Mouse (Mus musculus): ENCODE measurements around the gene Eif2ak4.

Eif2ak4 gene

GRCm38 (mm10) chr2:118431589-118431988, 43.2 kb downstream of the Eif2ak4 start:
- Histone ChIP-seq H3K36me3 (ENCODE audit: insufficient read depth, low read length) (peaks cover 26% of the 10 kb centered on the region), H3K9me3 (ENCODE audit: low read length) (no peaks in the 10 kb centered on the region), H3K27me3 (ENCODE audit: insufficient read depth, low read length) (no peaks in the 10 kb centered on the region), H3K4me1 (replicated peaks; ENCODE audit: low read depth, low read length) (peaks cover 11% of the 10 kb centered on the region), H3K4me3 (replicated peaks; ENCODE audit: low read length) (no peak overlapping the region)
- peak; percentile 72 for TF ChIP-seq CTCF (conservative IDR thresholded peaks at IDR 0.05; ENCODE audit: low read length)
- no peak for TF ChIP-seq POU5F1 (IDR thresholded peaks at IDR 0.05; ENCODE audit: borderline replicate concordance, low read length)

GRCm38 (mm10) chr2:118442172-118442571, 53.8 kb downstream of the Eif2ak4 start:
- peaks cover 18% of the 10 kb centered on the region for H3K36me3 ChIP-seq (ENCODE audit: insufficient read depth, low read length)
- H3K9me3 ChIP-seq (ENCODE audit: low read length): peaks cover 14% of the 10 kb centered on the region
- H3K4me1 ChIP-seq (replicated peaks; ENCODE audit: low read depth, low read length): no peaks in the 10 kb centered on the region; the same call in 1 of the 2 replicates
- TF ChIP-seq NANOG (IDR thresholded peaks at IDR 0.05; ENCODE audit: borderline replicate concordance, low read length): no peak
- TF ChIP-seq CTCF (conservative IDR thresholded peaks at IDR 0.05; ENCODE audit: low read length): no peak
- no peak for TF ChIP-seq POU5F1 (IDR thresholded peaks at IDR 0.05; ENCODE audit: borderline replicate concordance, low read length)
- H3K4me3 ChIP-seq (replicated peaks; ENCODE audit: low read length): no peak overlapping the region
- H3K27me3 ChIP-seq (ENCODE audit: insufficient read depth, low read length): no peaks in the 10 kb centered on the region

GRCm38 (mm10) chr2:118442723-118443122, 54.3 kb downstream of the Eif2ak4 start:
- TF ChIP-seq CTCF (conservative IDR thresholded peaks at IDR 0.05; ENCODE audit: low read length) (no peak), POU5F1 (IDR thresholded peaks at IDR 0.05; ENCODE audit: borderline replicate concordance, low read length) (no peak)
- Histone ChIP-seq H3K4me3 (replicated peaks; ENCODE audit: low read length) (no peak overlapping the region), H3K36me3 (ENCODE audit: insufficient read depth, low read length) (peaks cover 18% of the 10 kb centered on the region), H3K27me3 (ENCODE audit: insufficient read depth, low read length) (no peaks in the 10 kb centered on the region), H3K9me3 (ENCODE audit: low read length) (peaks cover 14% of the 10 kb centered on the region), H3K4me1 (replicated peaks; ENCODE audit: low read depth, low read length) (no peaks in the 10 kb centered on the region; the same call in 1 of the 2 replicates)

GRCm38 (mm10) chr2:118445696-118446674, 57.6 kb downstream of the Eif2ak4 start:
- H3K27me3 ChIP-seq (ENCODE audit: insufficient read depth, low read length): no peaks in the 10 kb centered on the region
- no peaks in the 10 kb centered on the region; the same call in 1 of the 2 replicates for H3K4me1 ChIP-seq (replicated peaks; ENCODE audit: low read depth, low read length)
- peaks cover 21% of the 10 kb centered on the region for H3K36me3 ChIP-seq (ENCODE audit: insufficient read depth, low read length)
- TF ChIP-seq NANOG (IDR thresholded peaks at IDR 0.05; ENCODE audit: borderline replicate concordance, low read length): no peak
- no peak for TF ChIP-seq CTCF (conservative IDR thresholded peaks at IDR 0.05; ENCODE audit: low read length)
- TF ChIP-seq POU5F1 (IDR thresholded peaks at IDR 0.05; ENCODE audit: borderline replicate concordance, low read length): no peak
- peaks cover 14% of the 10 kb centered on the region for H3K9me3 ChIP-seq (ENCODE audit: low read length)
- no peak overlapping the region for H3K4me3 ChIP-seq (replicated peaks; ENCODE audit: low read length)

- no peaks in the 10 kb centered on the region for H3K4me1 ChIP-seq (replicated peaks; ENCODE audit: low read depth, low read length)
- peaks cover 14% of the 10 kb centered on the region for H3K9me3 ChIP-seq (ENCODE audit: low read length)
- no peak overlapping the region for H3K4me3 ChIP-seq (replicated peaks; ENCODE audit: low read length)
- no peaks in the 10 kb centered on the region for H3K27me3 ChIP-seq (ENCODE audit: insufficient read depth, low read length)
- no peak for TF ChIP-seq NANOG (IDR thresholded peaks at IDR 0.05; ENCODE audit: borderline replicate concordance, low read length)
- no peak for TF ChIP-seq POU5F1 (IDR thresholded peaks at IDR 0.05; ENCODE audit: borderline replicate concordance, low read length)
- TF ChIP-seq CTCF (conservative IDR thresholded peaks at IDR 0.05; ENCODE audit: low read length): no peak
- H3K36me3 ChIP-seq (ENCODE audit: insufficient read depth, low read length): peaks cover 16% of the 10 kb centered on the region
Observed at GRCm38 (mm10) chr2:118448181-118448580, 59.8 kb downstream of the Eif2ak4 start.

GRCm38 (mm10) chr2:118451056-118451455, 62.6 kb downstream of the Eif2ak4 start:
- H3K36me3 ChIP-seq (ENCODE audit: insufficient read depth, low read length): 0 out of 2 replicates have a peak, but pooled peaks cover 4% of the 10 kb centered on the region
- H3K4me3 ChIP-seq (replicated peaks; ENCODE audit: low read length): no peak overlapping the region
- H3K9me3 ChIP-seq (ENCODE audit: low read length): no peaks in the 10 kb centered on the region
- no peaks in the 10 kb centered on the region for H3K4me1 ChIP-seq (replicated peaks; ENCODE audit: low read depth, low read length)
- TF ChIP-seq NANOG (IDR thresholded peaks at IDR 0.05; ENCODE audit: borderline replicate concordance, low read length) (no peak), POU5F1 (IDR thresholded peaks at IDR 0.05; ENCODE audit: borderline replicate concordance, low read length) (no peak), CTCF (conservative IDR thresholded peaks at IDR 0.05; ENCODE audit: low read length) (no peak)
- no peaks in the 10 kb centered on the region for H3K27me3 ChIP-seq (ENCODE audit: insufficient read depth, low read length)

- Histone ChIP-seq H3K27me3 (ENCODE audit: insufficient read depth, low read length) (no peaks in the 10 kb centered on the region), H3K36me3 (ENCODE audit: insufficient read depth, low read length) (0 out of 2 replicates have a peak, but pooled peaks cover 6% of the 10 kb centered on the region), H3K4me3 (replicated peaks; ENCODE audit: low read length) (no peak overlapping the region), H3K4me1 (replicated peaks; ENCODE audit: low read depth, low read length) (no peaks in the 10 kb centered on the region), H3K9me3 (ENCODE audit: low read length) (no peaks in the 10 kb centered on the region)
- no peak for TF ChIP-seq POU5F1 (IDR thresholded peaks at IDR 0.05; ENCODE audit: borderline replicate concordance, low read length)
- TF ChIP-seq NANOG (IDR thresholded peaks at IDR 0.05; ENCODE audit: borderline replicate concordance, low read length): no peak
- no peak for TF ChIP-seq CTCF (conservative IDR thresholded peaks at IDR 0.05; ENCODE audit: low read length)
Observed at GRCm38 (mm10) chr2:118457029-118457428, 68.6 kb downstream of the Eif2ak4 start.

- Histone ChIP-seq H3K9me3 (ENCODE audit: low read length) (no peaks in the 10 kb centered on the region), H3K36me3 (ENCODE audit: insufficient read depth, low read length) (0 out of 2 replicates have a peak, but pooled peaks cover 8% of the 10 kb centered on the region), H3K4me1 (replicated peaks; ENCODE audit: low read depth, low read length) (no peaks in the 10 kb centered on the region), H3K27me3 (ENCODE audit: insufficient read depth, low read length) (no peaks in the 10 kb centered on the region), H3K4me3 (replicated peaks; ENCODE audit: low read length) (no peak overlapping the region)
- TF ChIP-seq POU5F1 (IDR thresholded peaks at IDR 0.05; ENCODE audit: borderline replicate concordance, low read length): no peak
- no peak for TF ChIP-seq CTCF (conservative IDR thresholded peaks at IDR 0.05; ENCODE audit: low read length)
Observed at GRCm38 (mm10) chr2:118457463-118458261, 69.2 kb downstream of the Eif2ak4 start.
